Mouse (Mus musculus) adrenal gland, postnatal 36 days (tissue): Measurements from ENCODE around the gene Pomt1. TPM values are rescaled to one million over a fixed set of nuclear protein-coding genes. Genes with fewer than 3 reads are reported as not detected.
"Not testable (repeated sequence)": the region's sequence is repeated elsewhere in the genome, so short reads cannot be mapped to it uniquely, and the experiment has no call there.

ENCODE experiments used
- DNase-seq, 2 experiments: peaks; one replicate each; pipeline ENCODE4 v3.0.0; 2021; ENCODE audit warnings: mixed read lengths in 1 of 2
- total RNA-seq, 2 experiments: library from RNA; stranded (reverse); gene quantifications; 2 replicates each; pipeline ENCODE4 v1.2.3; 2021

Pomt1 gene
- total RNA-seq, 2 experiments from 2014 or later = 32.2 to 37.5 TPM

DNA sequence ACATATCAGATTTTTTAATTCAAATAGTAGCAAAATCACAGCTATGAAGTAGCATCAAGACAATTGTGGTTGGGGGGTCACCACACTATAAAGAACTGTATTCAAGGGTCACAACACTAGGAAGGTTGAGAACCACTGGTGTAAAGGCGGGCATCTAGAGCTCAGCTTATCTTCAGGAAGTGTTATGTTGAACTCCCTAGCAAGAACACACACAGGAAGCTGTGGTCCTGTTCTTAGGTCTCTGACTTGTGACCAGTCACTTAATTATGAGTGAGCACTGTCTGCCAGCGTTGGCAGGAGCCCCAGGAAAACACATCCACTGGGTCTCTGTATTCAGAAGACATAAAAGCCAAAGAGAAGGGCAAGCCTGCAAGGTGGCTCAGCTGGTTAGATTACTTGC, 45.9 kb downstream of the Pomt1 start:
- DNase-seq = peak in 1 of 2 experiments; percentile 25

DNA sequence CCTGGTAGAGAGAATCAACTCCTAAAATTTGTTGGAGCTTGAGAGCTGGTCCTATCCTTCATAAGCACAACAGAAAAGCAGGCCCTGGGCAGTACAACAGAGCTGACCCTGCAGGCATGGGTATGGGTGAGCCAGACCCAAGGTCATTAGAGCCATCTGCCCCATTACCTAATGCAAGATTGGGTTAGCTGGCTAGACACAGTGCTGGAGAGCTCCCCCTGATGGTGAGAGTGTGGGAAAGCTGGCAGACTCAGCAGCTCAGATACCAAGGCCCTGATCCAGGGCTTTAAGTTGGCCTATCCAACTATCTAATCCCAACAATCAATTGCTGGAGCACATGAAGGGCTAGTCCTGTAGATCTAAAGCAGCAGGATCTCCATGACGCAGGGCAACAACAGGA, 46.3 kb downstream of the Pomt1 start:
- DNase-seq = peak; percentile 83 to 87

DNA sequence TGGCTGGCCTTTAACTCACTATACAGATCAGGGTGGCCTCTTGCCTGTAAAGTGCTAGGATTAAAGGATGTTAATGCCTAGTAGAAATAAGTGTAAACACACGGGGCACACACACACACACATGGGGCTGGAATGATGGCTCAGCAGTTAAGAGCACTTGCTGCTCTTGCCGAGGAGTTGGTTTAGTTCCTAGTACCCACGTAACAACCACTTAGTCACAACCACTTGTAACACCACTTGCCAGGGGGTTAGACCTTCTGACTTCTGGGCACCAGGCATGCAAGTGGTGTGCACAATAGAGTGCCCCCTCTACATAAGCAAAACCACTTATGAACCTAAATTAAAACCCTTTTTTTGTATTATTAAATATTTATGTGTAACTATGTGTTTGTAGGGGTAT, 47.6 kb downstream of the Pomt1 start:
- no peak for DNase-seq

DNA sequence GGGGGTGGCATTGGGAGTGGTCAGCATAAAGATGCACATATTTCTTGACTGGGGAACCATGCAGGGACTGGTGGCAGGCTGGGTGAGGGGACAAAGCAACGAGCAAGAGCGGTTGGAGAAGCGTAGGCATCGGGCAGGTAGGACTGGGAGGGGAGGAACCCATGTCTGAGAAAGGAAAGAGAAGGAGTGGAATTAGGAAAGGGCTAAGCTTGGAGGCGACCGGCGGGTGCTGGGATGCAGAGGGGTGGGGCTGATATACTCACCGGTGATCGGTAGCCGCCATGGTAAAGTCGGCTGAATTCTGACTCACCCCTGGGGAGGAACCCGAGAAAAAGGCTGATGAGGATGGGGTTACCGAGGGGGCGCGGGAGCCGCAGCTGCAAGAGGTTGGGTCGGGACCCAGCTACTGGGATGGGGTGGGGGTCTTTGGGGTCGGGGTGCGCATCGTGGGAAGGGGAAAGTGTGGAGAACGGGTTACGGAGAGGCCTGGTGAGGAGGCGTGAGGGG, 51.0 kb downstream of the Pomt1 start, which contains the start of gene Golga2:
Gene Golga2 (plus strand): TSS at position 51 of the 507 bp plus-strand sequence.
- peak; percentile 38 to 49 for DNase-seq

DNA sequence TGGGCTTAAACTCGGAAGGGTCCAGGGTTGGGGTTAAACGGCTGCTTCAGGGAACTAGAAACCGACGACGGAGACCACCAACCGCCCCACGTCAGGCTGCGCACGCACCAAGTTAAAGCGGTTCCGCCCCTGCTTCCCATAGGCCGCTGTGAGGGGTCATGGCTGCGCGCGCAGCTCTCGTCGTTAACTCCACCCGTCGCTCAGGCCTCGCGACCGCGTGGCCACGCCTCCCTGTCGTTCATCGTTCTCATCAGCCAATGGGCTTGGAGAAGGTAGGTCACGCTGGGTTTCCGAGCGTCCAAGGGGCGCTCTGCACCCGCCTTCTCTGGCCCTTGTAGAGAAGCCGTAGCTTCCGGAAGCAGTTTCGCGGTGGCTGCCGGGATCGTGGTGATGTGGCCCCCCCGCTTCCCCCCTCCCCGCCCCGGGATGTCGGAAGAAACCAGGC, 51.6 kb downstream of the Pomt1 start, which contains the start of gene Swi5:
Gene Swi5 (minus strand): TSS at position 153 of the 445 bp plus-strand sequence.
- DNase-seq = peak; percentile 98 to 99

DNA sequence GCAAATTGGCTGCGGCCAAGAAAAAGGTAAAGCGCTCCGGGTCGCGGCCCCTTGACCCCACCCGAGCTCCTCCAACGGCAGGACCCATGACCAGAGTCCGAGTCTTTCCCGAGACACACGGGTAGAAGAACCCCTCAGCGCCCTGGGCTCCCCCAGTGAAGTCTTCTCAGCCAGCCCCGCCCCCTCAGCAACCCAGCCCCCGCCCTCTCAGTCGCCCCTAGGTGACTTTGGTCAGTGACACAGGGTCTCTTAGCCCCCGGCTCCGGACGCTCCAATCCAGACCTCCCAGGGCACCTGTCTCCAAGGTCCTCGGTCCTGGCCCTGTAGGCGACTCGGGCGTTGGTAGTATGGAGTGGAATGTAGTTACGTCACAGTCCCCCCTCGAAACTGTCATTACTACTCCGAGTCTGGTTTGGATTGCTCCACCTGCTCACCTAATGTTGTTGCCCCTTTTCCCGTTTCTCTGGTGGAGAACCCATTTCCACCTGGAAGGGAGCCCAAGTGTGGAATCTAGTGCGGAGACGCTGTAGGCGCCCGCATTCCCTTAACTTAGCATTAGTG, 52.1 kb downstream of the Pomt1 start:
- no peak for DNase-seq

DNA sequence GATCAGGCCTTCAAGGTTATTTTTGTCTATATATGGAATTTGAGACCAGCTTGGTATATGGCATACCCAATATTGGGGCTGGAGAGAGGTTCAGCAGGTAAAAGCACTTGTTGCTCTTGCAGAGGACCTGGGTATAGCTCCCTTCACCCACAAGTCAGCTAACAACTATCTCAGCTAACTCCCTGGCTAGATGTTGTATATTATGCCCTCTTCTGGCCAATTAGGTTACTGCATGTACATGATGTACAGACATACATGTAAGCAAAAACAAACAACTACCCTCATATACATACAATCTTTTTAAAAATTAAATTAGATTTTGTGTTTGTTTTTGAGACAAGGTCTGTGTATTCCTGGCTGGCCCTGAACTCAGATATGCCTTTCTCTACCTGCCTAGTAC, 53.2 kb downstream of the Pomt1 start:
- no peak for DNase-seq

DNA sequence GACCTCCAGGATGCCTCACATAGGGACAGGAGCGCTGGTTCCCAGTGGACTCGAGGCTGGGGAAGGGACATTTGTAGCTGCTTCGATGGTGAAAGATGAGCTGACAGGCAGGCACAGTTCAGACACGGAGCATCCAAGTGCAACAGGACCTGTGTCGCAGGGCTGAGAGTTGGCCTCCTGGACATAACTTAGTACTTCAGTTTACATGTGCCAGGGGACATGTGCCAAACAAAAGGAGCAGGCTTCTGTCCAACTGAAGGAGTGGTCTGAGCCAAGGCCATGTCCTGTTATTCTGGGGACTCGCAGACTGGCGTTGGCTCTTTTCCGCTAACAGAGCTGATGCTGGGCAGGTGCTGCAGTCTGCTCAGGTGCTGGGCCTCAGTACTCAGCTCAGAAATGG, 58.0 kb downstream of the Pomt1 start:
- peak; percentile 55 to 60 for DNase-seq

DNA sequence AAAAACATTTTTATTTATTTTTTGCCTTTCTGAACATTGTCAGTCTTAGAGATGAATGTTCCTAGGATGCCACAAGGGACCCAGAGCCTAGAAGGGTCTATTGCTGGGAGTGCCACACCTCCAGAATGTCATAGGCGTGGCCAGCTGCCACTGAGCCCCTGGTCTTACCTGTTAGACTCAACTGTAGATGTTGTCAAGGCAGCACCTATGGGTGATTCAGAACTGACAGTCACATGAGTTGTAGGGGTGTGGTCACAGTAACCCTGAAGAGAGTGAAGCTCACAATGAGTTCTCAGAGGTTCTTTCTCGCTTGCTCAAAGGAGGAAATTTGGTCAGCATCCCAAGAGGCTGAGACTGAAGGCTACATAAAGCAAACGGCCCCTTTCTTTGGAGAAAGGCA, 58.9 kb downstream of the Pomt1 start:
- no peak for DNase-seq

DNA sequence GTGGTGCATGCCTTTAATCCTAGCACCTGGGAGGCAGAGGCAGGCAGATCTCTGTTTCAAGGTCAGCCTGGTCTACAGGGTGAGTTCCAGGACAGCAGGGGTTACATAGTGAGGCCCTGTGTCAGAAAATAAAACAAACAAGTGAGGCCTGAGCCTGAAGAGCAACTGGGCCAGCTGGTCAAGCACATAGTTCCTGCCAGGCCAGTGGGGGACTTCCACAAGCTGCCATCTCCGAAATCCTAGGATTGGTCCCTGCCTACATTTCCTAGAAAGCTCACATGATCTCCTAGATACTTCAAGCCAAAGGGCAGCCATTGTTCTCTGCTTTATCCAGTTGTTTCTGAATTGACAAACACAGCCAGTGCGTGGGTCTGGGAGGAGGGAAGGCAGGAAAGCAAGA, 59.5 kb downstream of the Pomt1 start:
- not testable (repeated sequence) for DNase-seq

DNA sequence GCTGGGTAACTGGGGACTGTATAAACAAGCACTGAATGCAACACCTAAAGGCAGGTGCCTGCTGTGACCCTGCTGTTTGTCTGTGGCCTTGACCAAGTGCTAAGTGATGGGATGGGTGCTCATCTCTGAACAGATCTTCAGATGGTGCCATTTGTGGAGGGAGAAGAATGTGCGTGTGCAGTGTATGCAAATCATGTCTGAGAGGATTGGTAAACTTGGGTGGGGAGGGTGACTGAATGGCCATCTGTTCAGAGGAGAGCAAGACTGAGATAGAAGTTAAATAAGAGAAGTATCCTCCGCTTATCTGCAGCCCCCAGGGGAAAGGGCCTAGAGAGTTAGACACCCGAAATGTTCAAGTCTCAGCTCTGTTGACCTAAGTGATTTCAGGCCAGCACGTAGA, 63.1 kb downstream of the Pomt1 start:
- DNase-seq = no peak

DNA sequence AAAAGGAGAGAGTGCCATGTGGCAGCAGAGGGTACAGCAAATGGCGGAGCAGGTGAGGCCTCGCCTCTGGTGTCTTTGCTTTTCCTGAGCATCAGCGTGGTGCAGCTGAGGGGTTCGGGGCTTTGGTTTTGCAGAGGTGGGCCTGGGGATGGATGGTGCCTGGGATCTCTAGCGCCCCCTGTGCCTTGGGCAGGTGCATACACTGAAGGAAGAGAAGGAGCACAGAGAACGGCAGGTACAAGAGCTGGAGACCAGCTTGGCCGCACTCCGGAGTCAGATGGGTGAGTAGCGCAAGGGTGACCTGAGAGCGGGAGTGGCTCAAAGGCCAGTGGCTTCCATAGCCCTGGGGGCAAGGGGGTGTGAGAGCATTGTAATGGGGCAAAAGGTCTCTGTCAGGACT, 66.6 kb downstream of the Pomt1 start:
- DNase-seq = no peak

DNA sequence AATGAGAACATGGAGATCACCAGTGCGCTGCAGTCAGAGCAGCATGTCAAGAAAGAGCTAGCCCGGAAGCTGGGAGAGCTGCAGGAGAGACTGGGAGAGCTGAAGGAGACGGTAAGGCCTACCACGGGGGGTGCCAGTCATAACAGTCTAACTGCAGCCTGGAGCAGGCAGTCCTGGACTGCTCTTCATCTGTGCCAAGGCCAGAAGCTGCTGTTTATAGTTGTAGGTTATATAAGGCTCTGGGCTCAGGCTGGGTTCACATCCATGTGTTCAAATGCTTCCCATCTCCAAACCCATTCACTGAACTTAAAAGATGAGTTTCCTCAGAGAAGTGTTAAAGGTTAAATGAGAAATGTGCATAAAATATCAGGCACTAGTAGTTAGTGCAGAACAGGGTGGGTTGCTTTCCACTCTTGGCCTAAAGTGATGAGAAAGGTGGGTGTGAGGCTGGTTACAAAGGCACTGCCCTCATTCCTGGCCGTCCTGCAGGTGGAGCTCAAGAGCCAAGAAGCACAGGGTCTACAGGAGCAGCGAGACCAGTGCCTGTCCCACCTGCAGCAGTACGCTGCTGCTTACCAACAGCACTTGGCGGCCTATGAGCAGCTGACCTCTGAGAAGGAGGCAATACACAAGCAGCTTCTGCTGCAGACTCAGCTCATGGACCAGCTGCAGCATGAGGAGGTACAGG, 67.9 kb downstream of the Pomt1 start:
- DNase-seq = peak; percentile 65 to 77

Other genes starting within 250 kb of the Pomt1 start
- 1 to 10 TPM in 1 of 2 experiments, under 1 TPM in 1; 0.89 to 4.2 TPM for gene Fam78a, start 151.7 kb upstream of the Pomt1 start, total RNA-seq
- gene Plpp7, start 141.1 kb upstream of the Pomt1 start, total RNA-seq = 1 to 10 TPM; 3.5 to 5.3 TPM
- gene Prrc2b, start 85.5 kb upstream of the Pomt1 start, total RNA-seq = 100 to 1,000 TPM in 1 of 2 experiments, 10 to 100 TPM in 1; 99.3 to 119 TPM
- gene Uck1, start 23.6 kb downstream of the Pomt1 start, total RNA-seq = 100 to 1,000 TPM; 118 to 120 TPM
- gene Golga2, start 50.8 kb downstream of the Pomt1 start, total RNA-seq = 10 to 100 TPM; 73.0 to 74.2 TPM
- gene Swi5, start 51.5 kb downstream of the Pomt1 start, total RNA-seq = 100 to 1,000 TPM; 289 to 304 TPM
- 10 to 100 TPM; 59.8 to 66.2 TPM for gene Ciz1, start 115.7 kb downstream of the Pomt1 start, total RNA-seq
- gene Dnm1, start 116.7 kb downstream of the Pomt1 start, total RNA-seq = 10 to 100 TPM; 14.8 to 20.3 TPM
- 100 to 1,000 TPM; 175 to 184 TPM for gene 1110008P14Rik, start 145.3 kb downstream of the Pomt1 start, total RNA-seq
- gene Lcn2, start 151.7 kb downstream of the Pomt1 start, total RNA-seq = 1 to 10 TPM; 1.1 to 3.9 TPM
- gene Ptges2, start 159.3 kb downstream of the Pomt1 start, total RNA-seq = 10 to 100 TPM; 58.2 to 58.7 TPM
- 1 to 10 TPM; 4.3 to 5.2 TPM for gene Naif1, start 213.9 kb downstream of the Pomt1 start, total RNA-seq
- 10 to 100 TPM; 78.8 to 99.7 TPM for gene Slc25a25, start 214.9 kb downstream of the Pomt1 start, total RNA-seq